Mouse (Mus musculus): Measurements from ENCODE around the gene Map3k4. TPM values are rescaled to one million over a fixed set of nuclear protein-coding genes. Genes with fewer than 3 reads are reported as not detected.

Gene Map3k4
- polyA plus RNA-seq, 1 experiment = 17.6 TPM

- no peak for TF ChIP-seq POLR2A (IDR thresholded peaks at IDR 0.05; ENCODE audit: low read depth, low read length)
- no peak for TF ChIP-seq CTCF (conservative IDR thresholded peaks at IDR 0.05; ENCODE audit: insufficient read depth, insufficient read length, low read depth, low read length)
- no peaks in the 10 kb centered on the region; the same call in 1 of the 2 replicates for H3K36me3 ChIP-seq (ENCODE audit: control insufficient read depth, insufficient read depth, low read length)
- no peaks in the 10 kb centered on the region for H3K27me3 ChIP-seq (replicated peaks; ENCODE audit: control insufficient read depth, insufficient read depth, low read length)
- no peaks in the 10 kb centered on the region for H3K4me1 ChIP-seq (ENCODE audit: control insufficient read depth, insufficient read depth, low read length)
- H3K4me3 ChIP-seq (ENCODE audit: insufficient read depth, low read depth, low read length) = no peak overlapping the region
- DNase-seq = no peak
- no peak overlapping the region for H3K27ac ChIP-seq (ENCODE audit: insufficient read depth, low read depth, low read length)
- WGBS = 84% methylated on average over 7 of the region's 7 CpGs
Observed at GRCm38 (mm10) chr17:12261376-12261775, 57.2 kb downstream of the Map3k4 start.

DNA sequence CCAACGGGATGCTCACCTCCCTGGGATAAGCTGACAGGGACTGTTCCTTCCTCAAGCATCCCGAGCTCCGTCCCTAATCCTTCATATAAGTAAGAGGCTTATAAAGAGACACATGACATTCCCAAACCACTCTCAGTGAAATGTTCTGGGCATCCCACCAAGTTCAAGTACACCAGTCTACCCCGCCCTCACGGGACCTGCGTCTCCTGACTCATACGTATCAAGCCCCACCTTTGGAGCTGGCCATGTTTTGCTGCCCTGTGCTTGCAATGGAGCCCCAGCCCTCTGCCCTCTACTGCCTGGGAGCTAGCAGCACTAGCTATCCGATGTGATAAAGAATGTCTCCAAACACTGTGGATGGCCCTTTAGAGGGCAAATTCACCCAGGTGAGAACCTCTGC is 58.6 kb downstream of the Map3k4 start:
- no peaks in the 10 kb centered on the region; the same call in 1 of the 2 replicates for H3K36me3 ChIP-seq (ENCODE audit: control insufficient read depth, insufficient read depth, low read length)
- TF ChIP-seq POLR2A (IDR thresholded peaks at IDR 0.05; ENCODE audit: low read depth, low read length) = no peak
- TF ChIP-seq CTCF (conservative IDR thresholded peaks at IDR 0.05; ENCODE audit: insufficient read depth, insufficient read length, low read depth, low read length) = no peak
- DNase-seq = no peak
- no peaks in the 10 kb centered on the region for H3K4me1 ChIP-seq (ENCODE audit: control insufficient read depth, insufficient read depth, low read length)
- no peak overlapping the region for H3K27ac ChIP-seq (ENCODE audit: insufficient read depth, low read depth, low read length)
- 90% methylated on average over 8 of the region's 8 CpGs for WGBS
- no peaks in the 10 kb centered on the region for H3K27me3 ChIP-seq (replicated peaks; ENCODE audit: control insufficient read depth, insufficient read depth, low read length)
- no peak overlapping the region for H3K4me3 ChIP-seq (ENCODE audit: insufficient read depth, low read depth, low read length)

- Histone ChIP-seq H3K4me3 (ENCODE audit: insufficient read depth, low read depth, low read length) (no peak overlapping the region), H3K4me1 (ENCODE audit: control insufficient read depth, insufficient read depth, low read length) (no peaks in the 10 kb centered on the region), H3K27me3 (replicated peaks; ENCODE audit: control insufficient read depth, insufficient read depth, low read length) (no peaks in the 10 kb centered on the region), H3K36me3 (ENCODE audit: control insufficient read depth, insufficient read depth, low read length) (no peaks in the 10 kb centered on the region; the same call in 1 of the 2 replicates), H3K27ac (ENCODE audit: insufficient read depth, low read depth, low read length) (no peak overlapping the region)
- DNase-seq = peak; percentile 55
- WGBS = 60% methylated on average over 6 of the region's 6 CpGs
- TF ChIP-seq CTCF (conservative IDR thresholded peaks at IDR 0.05; ENCODE audit: insufficient read depth, insufficient read length, low read depth, low read length) = no peak
- no peak for TF ChIP-seq POLR2A (IDR thresholded peaks at IDR 0.05; ENCODE audit: low read depth, low read length)
Observed at GRCm38 (mm10) chr17:12258517-12258916, 60.1 kb downstream of the Map3k4 start.

DNA sequence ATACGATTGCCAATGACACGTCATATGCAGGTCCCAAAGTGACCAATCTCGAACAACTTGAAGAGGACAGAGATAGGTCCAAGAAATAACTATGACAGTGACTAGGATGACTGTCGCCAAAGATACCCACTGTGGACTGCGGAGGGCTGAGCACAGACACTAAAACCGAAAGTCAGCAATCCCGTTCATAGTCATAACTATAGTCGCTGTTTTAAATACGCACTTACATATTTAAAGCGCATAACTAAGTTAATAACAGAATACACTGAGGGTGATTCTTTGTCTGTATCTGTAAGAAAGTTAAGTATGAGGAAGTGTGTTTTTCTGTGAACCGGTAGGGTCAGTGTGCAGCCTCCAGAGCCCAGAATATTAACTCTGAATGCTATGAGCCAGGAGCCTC is 62.5 kb downstream of the Map3k4 start:
- TF ChIP-seq POLR2A (IDR thresholded peaks at IDR 0.05; ENCODE audit: low read depth, low read length) (no peak), CTCF (conservative IDR thresholded peaks at IDR 0.05; ENCODE audit: insufficient read depth, insufficient read length, low read depth, low read length) (no peak)
- DNase-seq = no peak
- Histone ChIP-seq H3K27me3 (replicated peaks; ENCODE audit: control insufficient read depth, insufficient read depth, low read length) (no peaks in the 10 kb centered on the region), H3K4me1 (ENCODE audit: control insufficient read depth, insufficient read depth, low read length) (no peaks in the 10 kb centered on the region), H3K27ac (ENCODE audit: insufficient read depth, low read depth, low read length) (no peak overlapping the region), H3K4me3 (ENCODE audit: insufficient read depth, low read depth, low read length) (no peak overlapping the region), H3K36me3 (ENCODE audit: control insufficient read depth, insufficient read depth, low read length) (no peaks in the 10 kb centered on the region; the same call in 1 of the 2 replicates)
- WGBS = 95% methylated on average over 11 of the region's 11 CpGs

DNA sequence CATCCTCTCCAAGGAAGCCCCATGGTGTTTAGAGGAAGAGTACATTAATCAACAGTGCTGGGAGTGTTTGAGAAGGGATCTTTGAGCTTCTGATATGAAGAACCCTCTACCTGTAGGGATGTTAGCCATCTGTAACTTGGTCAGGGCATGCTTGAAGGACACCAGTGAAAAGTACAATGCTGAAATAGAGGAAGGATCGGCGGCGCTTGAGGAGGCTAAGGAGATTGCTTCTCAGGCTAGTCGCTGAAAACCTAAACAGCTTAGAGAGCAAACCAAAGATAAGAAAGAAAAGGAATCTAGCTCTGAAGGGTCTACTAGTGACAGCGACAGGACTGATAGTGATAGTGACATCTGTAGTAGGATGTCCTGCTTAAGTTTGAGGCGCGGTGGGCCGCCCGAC is 68.0 kb downstream of the Map3k4 start:
- DNase-seq = no peak
- Histone ChIP-seq H3K27ac (ENCODE audit: insufficient read depth, low read depth, low read length) (no peak overlapping the region), H3K36me3 (ENCODE audit: control insufficient read depth, insufficient read depth, low read length) (peaks cover 2% of the 10 kb centered on the region), H3K27me3 (replicated peaks; ENCODE audit: control insufficient read depth, insufficient read depth, low read length) (no peaks in the 10 kb centered on the region), H3K4me3 (ENCODE audit: insufficient read depth, low read depth, low read length) (no peak overlapping the region), H3K4me1 (ENCODE audit: control insufficient read depth, insufficient read depth, low read length) (no peaks in the 10 kb centered on the region)
- TF ChIP-seq CTCF (conservative IDR thresholded peaks at IDR 0.05; ENCODE audit: insufficient read depth, insufficient read length, low read depth, low read length) = no peak
- no peak for TF ChIP-seq POLR2A (IDR thresholded peaks at IDR 0.05; ENCODE audit: low read depth, low read length)
- 99% methylated on average over 9 of the region's 9 CpGs for WGBS

GRCm38 (mm10) chr17:12249783-12250504 is 68.7 kb downstream of the Map3k4 start:
- peaks cover 2% of the 10 kb centered on the region for H3K36me3 ChIP-seq (ENCODE audit: control insufficient read depth, insufficient read depth, low read length)
- H3K4me1 ChIP-seq (ENCODE audit: control insufficient read depth, insufficient read depth, low read length) = no peaks in the 10 kb centered on the region
- H3K27ac ChIP-seq (ENCODE audit: insufficient read depth, low read depth, low read length) = no peak overlapping the region
- TF ChIP-seq CTCF (conservative IDR thresholded peaks at IDR 0.05; ENCODE audit: insufficient read depth, insufficient read length, low read depth, low read length) (peak; percentile 31; the same call in 1 of the 2 replicates), POLR2A (IDR thresholded peaks at IDR 0.05; ENCODE audit: low read depth, low read length) (no peak)
- H3K4me3 ChIP-seq (ENCODE audit: insufficient read depth, low read depth, low read length) = no peak overlapping the region
- H3K27me3 ChIP-seq (replicated peaks; ENCODE audit: control insufficient read depth, insufficient read depth, low read length) = no peaks in the 10 kb centered on the region
- WGBS = 95% methylated on average over 19 of the region's 19 CpGs
- peak; percentile 22 for DNase-seq

- Histone ChIP-seq H3K4me1 (ENCODE audit: control insufficient read depth, insufficient read depth, low read length) (no peaks in the 10 kb centered on the region), H3K4me3 (ENCODE audit: insufficient read depth, low read depth, low read length) (no peak overlapping the region), H3K27ac (ENCODE audit: insufficient read depth, low read depth, low read length) (no peak overlapping the region), H3K36me3 (ENCODE audit: control insufficient read depth, insufficient read depth, low read length) (no peaks in the 10 kb centered on the region; the same call in none of the 2 replicates), H3K27me3 (replicated peaks; ENCODE audit: control insufficient read depth, insufficient read depth, low read length) (no peaks in the 10 kb centered on the region)
- TF ChIP-seq CTCF (conservative IDR thresholded peaks at IDR 0.05; ENCODE audit: insufficient read depth, insufficient read length, low read depth, low read length) = no peak
- TF ChIP-seq POLR2A (IDR thresholded peaks at IDR 0.05; ENCODE audit: low read depth, low read length) = no peak
- DNase-seq = no peak
- 88% methylated on average over 3 of the region's 3 CpGs for WGBS
Observed at GRCm38 (mm10) chr17:12240701-12241100, 77.9 kb downstream of the Map3k4 start.
